Mouse (Mus musculus): ENCODE data around the gene Gm10663.

Gene Gm10663

GRCm38 (mm10) chr8:65074733-65075132, at the start of gene Gm10663:
Gene Gm10663 (plus strand): TSS chr8:65075033.
- DNase-seq, result no peak

GRCm38 (mm10) chr8:65028959-65029686, 45.7 kb upstream of the Gm10663 start:
- DNase-seq, result no peak

GRCm38 (mm10) chr8:65029776-65030175, 45.1 kb upstream of the Gm10663 start:
- no peak for DNase-seq

- no peak for DNase-seq
These were observed 43.9 kb upstream of the Gm10663 start for GRCm38 (mm10) chr8:65030735-65031485.

- DNase-seq, result no peak
These were observed 42.7 kb upstream of the Gm10663 start for GRCm38 (mm10) chr8:65032107-65032506.

GRCm38 (mm10) chr8:65033056-65033455, 41.8 kb upstream of the Gm10663 start:
- no peak for DNase-seq

- no peak for DNase-seq
These were observed 40.7 kb upstream of the Gm10663 start for GRCm38 (mm10) chr8:65034136-65034535.

- DNase-seq, result no peak
These were observed 37.7 kb upstream of the Gm10663 start, which contains the start of gene Apela for GRCm38 (mm10) chr8:65037117-65037533. Gene Apela (minus strand): TSS chr8:65037336.

- DNase-seq, result no peak
These were observed 28.3 kb upstream of the Gm10663 start for GRCm38 (mm10) chr8:65046565-65046964.

- no peak for DNase-seq
These were observed 27.6 kb upstream of the Gm10663 start for GRCm38 (mm10) chr8:65047193-65047592.

GRCm38 (mm10) chr8:65047801-65048200, 27.0 kb upstream of the Gm10663 start:
- DNase-seq, result no peak

- DNase-seq, result no peak
These were observed 21.3 kb upstream of the Gm10663 start for GRCm38 (mm10) chr8:65053554-65053953.

GRCm38 (mm10) chr8:65053968-65054367, 20.9 kb upstream of the Gm10663 start:
- DNase-seq, result no peak

GRCm38 (mm10) chr8:65056722-65057121, 18.1 kb upstream of the Gm10663 start:
- no peak for DNase-seq

- no peak for DNase-seq
These were observed 12.6 kb upstream of the Gm10663 start for GRCm38 (mm10) chr8:65062195-65062594.

- DNase-seq, result no peak
These were observed 10.8 kb upstream of the Gm10663 start for GRCm38 (mm10) chr8:65064071-65064470.

- no peak for DNase-seq
These were observed 9.2 kb upstream of the Gm10663 start for GRCm38 (mm10) chr8:65065622-65066021.

GRCm38 (mm10) chr8:65067031-65067430, 7.8 kb upstream of the Gm10663 start:
- DNase-seq, result no peak

- no peak for DNase-seq
These were observed 7.0 kb upstream of the Gm10663 start for GRCm38 (mm10) chr8:65067694-65068472.

- no peak for DNase-seq
These were observed 6.4 kb upstream of the Gm10663 start for GRCm38 (mm10) chr8:65068473-65068819.

GRCm38 (mm10) chr8:65070996-65071395, 3.8 kb upstream of the Gm10663 start:
- DNase-seq, result no peak

- no peak for DNase-seq
These were observed 5.9 kb downstream of the Gm10663 start for GRCm38 (mm10) chr8:65080731-65081130.

- DNase-seq, result no peak
These were observed 10.8 kb downstream of the Gm10663 start for GRCm38 (mm10) chr8:65085680-65086079.

GRCm38 (mm10) chr8:65087711-65088110, 12.9 kb downstream of the Gm10663 start:
- DNase-seq, result no peak

Data from cerebellum, adult 9-10 months (tissue).